Mouse (Mus musculus): ENCODE results near the gene Bmp2. TPM values are rescaled to one million over a fixed set of nuclear protein-coding genes. Genes with fewer than 3 reads are reported as not detected.

Bmp2 gene
- polyA plus RNA-seq, 1 experiment from 2014 or later: 31.2 TPM

- TF ChIP-seq EP300 (optimal IDR thresholded peaks at IDR 0.05) (no peak), CTCF (IDR thresholded peaks at IDR 0.05; ENCODE audit: low read depth) (no peak)
- no peaks in the 10 kb centered on the region for H3K36me3 ChIP-seq (ENCODE audit: control insufficient read depth, insufficient read depth, low read length)
- no peak overlapping the region for H3K9ac ChIP-seq (ENCODE audit: low read length)
- H3K4me3 ChIP-seq (ENCODE audit: low read depth, low read length): no peak overlapping the region
- WGBS: 45% methylated on average over 12 of the region's 12 CpGs
- H3K9me3 ChIP-seq (ENCODE audit: control insufficient read depth, low read length): no peaks in the 10 kb centered on the region
- no peaks in the 10 kb centered on the region for H3K27me3 ChIP-seq (ENCODE audit: control insufficient read depth, insufficient read depth, low read length)
- no peak overlapping the region for H3K4me2 ChIP-seq (replicated peaks; ENCODE audit: low read depth)
- no peaks in the 10 kb centered on the region for H3K4me1 ChIP-seq (replicated peaks; ENCODE audit: control insufficient read depth, insufficient read depth)
- H3K27ac ChIP-seq (replicated peaks): no peak overlapping the region
- DNase-seq (ENCODE audit: low spot score) (no peak), ATAC-seq (ENCODE audit: low FRiP score, low TSS enrichment) (no peak)
Observed at GRCm38 (mm10) chr2:133591562-133592255, 39.8 kb downstream of the Bmp2 start.

Small RNA genes lying within 50 kb of the gene (microRNA-seq; reads per million reads assigned to microRNA genes)
- gene Mir3090: not detected
